Mouse (Mus musculus) bone marrow, adult 2 months (tissue): ENCODE measurements around the gene Ints6.

Experiments used
- CTCF ChIP-seq: fragments of 200-500 bp; IDR thresholded peaks from 2 replicates; pipeline ENCODE4 v1.5.1; 2011; ENCODE audit warnings: low read length, control low read depth; ENCODE audit not compliant: control insufficient read depth, insufficient read depth
- POLR2A ChIP-seq: fragments of 200-500 bp; IDR thresholded peaks from 2 replicates; pipeline ENCODE4 v1.6.1; 2011; ENCODE audit warnings: low read depth, mild to moderate bottlenecking, control low read depth, low read length, borderline replicate concordance; ENCODE audit not compliant: control insufficient read depth

DNA sequence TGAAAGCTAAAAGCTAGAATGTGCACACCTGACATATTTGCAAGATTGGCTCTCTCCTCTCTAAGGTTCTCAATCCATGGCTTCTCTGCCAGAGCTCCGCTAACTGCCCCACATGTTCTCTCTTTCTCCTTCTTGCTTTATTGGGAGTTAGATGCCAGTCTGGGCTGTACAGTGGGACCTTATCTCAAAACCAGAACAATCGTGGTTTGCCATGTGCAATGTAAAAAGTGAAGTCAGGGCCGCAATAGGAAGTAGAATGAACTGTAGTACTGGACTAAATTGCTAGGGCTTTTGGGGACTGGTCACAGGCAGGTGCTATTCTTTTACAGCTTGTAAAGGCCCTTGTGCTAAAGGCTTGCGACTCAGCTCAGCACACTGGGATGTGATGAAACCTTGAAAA is 28.3 kb upstream of the Ints6 start:
- TF ChIP-seq POLR2A = no peak
- TF ChIP-seq CTCF = no peak
